Mouse (Mus musculus): ENCODE measurements at regions not wholly inside any gene's neighbourhood (a gene's known extent, or its start where the extent isn't known, plus 50 kb on each side); places are given as distances from the start of the nearest gene placed in this dataset.

DNA sequence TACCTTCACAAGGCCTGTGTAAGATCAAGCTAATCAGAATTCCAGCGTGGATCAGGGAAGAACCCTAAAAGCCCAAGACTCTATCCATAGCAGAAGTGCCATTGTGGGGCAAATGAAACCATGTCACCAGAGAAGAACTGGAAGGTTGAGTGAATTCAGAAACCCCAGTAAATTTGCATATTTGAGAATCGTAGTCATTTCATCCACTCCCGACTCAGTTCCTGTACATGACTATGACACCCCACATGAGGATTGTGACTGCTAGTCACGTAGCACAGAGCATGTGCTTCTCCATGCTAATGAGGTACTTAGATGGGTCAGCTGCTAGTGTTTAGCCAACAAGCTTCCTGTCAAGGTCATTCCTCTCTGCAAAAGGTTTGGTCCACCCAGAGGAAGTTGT is 473.2 kb downstream of the 1810013L24Rik start:
- Histone ChIP-seq H3K27ac (ENCODE audit: insufficient read depth, low read depth, low read length) (no peak overlapping the region), H3K36me3 (ENCODE audit: control insufficient read depth, insufficient read depth, low read length) (no peaks in the 10 kb centered on the region), H3K27me3 (replicated peaks; ENCODE audit: control insufficient read depth, insufficient read depth, low read length) (no peaks in the 10 kb centered on the region), H3K4me1 (ENCODE audit: control insufficient read depth, insufficient read depth, low read length) (no peaks in the 10 kb centered on the region), H3K4me3 (ENCODE audit: insufficient read depth, low read depth, low read length) (no peak overlapping the region)
- DNase-seq = no peak
- WGBS = 83% methylated on average over 4 of the region's 4 CpGs
- TF ChIP-seq POLR2A (IDR thresholded peaks at IDR 0.05; ENCODE audit: low read depth, low read length) (no peak), CTCF (conservative IDR thresholded peaks at IDR 0.05; ENCODE audit: insufficient read depth, insufficient read length, low read depth, low read length) (no peak)

- DNase-seq = no peak
- Histone ChIP-seq H3K27me3 (replicated peaks; ENCODE audit: control insufficient read depth, insufficient read depth, low read length) (no peaks in the 10 kb centered on the region), H3K4me1 (ENCODE audit: control insufficient read depth, insufficient read depth, low read length) (no peaks in the 10 kb centered on the region), H3K27ac (ENCODE audit: insufficient read depth, low read depth, low read length) (no peak overlapping the region), H3K36me3 (ENCODE audit: control insufficient read depth, insufficient read depth, low read length) (no peaks in the 10 kb centered on the region), H3K4me3 (ENCODE audit: insufficient read depth, low read depth, low read length) (no peak overlapping the region)
- no peak for TF ChIP-seq CTCF (conservative IDR thresholded peaks at IDR 0.05; ENCODE audit: insufficient read depth, insufficient read length, low read depth, low read length)
- TF ChIP-seq POLR2A (IDR thresholded peaks at IDR 0.05; ENCODE audit: low read depth, low read length) = no peak
- WGBS = 93% methylated on average over 1 of the region's 1 CpGs
These were observed 474.2 kb downstream of the 1810013L24Rik start for GRCm38 (mm10) chr16:9304079-9304478.

DNA sequence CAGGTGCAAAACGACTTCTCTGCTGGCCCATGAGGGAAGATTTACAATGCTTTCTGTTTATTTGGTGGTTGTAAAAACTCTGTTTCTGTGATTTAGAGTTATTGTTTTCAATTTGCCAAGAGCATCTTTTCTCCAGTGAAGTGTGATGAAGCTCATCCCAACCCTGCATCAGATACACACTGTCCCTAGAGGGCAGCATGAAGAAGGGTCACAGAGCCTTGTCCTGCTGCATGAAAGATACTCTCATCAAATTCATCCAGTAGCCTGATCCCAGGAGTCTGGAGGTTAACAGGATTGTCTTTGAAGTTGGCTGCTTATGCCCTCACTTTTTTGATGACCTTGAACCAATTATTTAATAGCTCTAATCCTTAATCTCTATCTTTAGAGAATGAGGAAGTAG is 480.8 kb downstream of the 1810013L24Rik start:
- Histone ChIP-seq H3K27ac (ENCODE audit: insufficient read depth, low read depth, low read length) (no peak overlapping the region), H3K4me1 (ENCODE audit: control insufficient read depth, insufficient read depth, low read length) (no peaks in the 10 kb centered on the region), H3K4me3 (ENCODE audit: insufficient read depth, low read depth, low read length) (no peak overlapping the region), H3K36me3 (ENCODE audit: control insufficient read depth, insufficient read depth, low read length) (no peaks in the 10 kb centered on the region), H3K27me3 (replicated peaks; ENCODE audit: control insufficient read depth, insufficient read depth, low read length) (no peaks in the 10 kb centered on the region)
- DNase-seq = no peak
- 0 out of 2 replicates have a peak, but pooled peaks have one; percentile 21 for TF ChIP-seq CTCF (conservative IDR thresholded peaks at IDR 0.05; ENCODE audit: insufficient read depth, insufficient read length, low read depth, low read length)
- no peak for TF ChIP-seq POLR2A (IDR thresholded peaks at IDR 0.05; ENCODE audit: low read depth, low read length)
- WGBS = 9% methylated on average over 1 of the region's 1 CpGs

DNA sequence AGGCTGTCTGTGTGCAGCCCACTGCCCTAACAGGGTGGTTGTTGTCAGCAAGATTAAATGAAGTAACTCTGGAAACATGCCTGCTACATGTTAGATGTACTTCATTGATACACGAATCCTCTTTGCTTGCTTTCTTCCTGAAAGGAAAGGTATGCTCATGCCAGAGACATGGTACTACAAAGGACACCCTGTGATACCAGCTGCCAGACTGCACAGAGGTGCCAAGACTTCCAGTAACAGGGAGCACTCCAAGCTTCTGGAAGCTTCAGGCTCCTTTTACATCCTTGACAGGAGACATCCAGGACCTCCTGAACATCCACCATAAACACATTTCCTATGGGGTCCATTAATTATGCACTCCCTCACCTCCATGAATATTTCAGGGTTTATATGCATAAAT is 505.7 kb downstream of the 1810013L24Rik start:
- Histone ChIP-seq H3K4me1 (ENCODE audit: control insufficient read depth, insufficient read depth, low read length) (no peaks in the 10 kb centered on the region), H3K36me3 (ENCODE audit: control insufficient read depth, insufficient read depth, low read length) (no peaks in the 10 kb centered on the region), H3K27ac (ENCODE audit: insufficient read depth, low read depth, low read length) (no peak overlapping the region), H3K4me3 (ENCODE audit: insufficient read depth, low read depth, low read length) (no peak overlapping the region), H3K27me3 (replicated peaks; ENCODE audit: control insufficient read depth, insufficient read depth, low read length) (no peaks in the 10 kb centered on the region)
- DNase-seq = no peak
- no peak for TF ChIP-seq POLR2A (IDR thresholded peaks at IDR 0.05; ENCODE audit: low read depth, low read length)
- no peak for TF ChIP-seq CTCF (conservative IDR thresholded peaks at IDR 0.05; ENCODE audit: insufficient read depth, insufficient read length, low read depth, low read length)
- WGBS = 86% methylated on average over 1 of the region's 1 CpGs

- Histone ChIP-seq H3K27me3 (replicated peaks; ENCODE audit: control insufficient read depth, insufficient read depth, low read length) (no peaks in the 10 kb centered on the region), H3K4me3 (ENCODE audit: insufficient read depth, low read depth, low read length) (no peak overlapping the region), H3K4me1 (ENCODE audit: control insufficient read depth, insufficient read depth, low read length) (no peaks in the 10 kb centered on the region), H3K36me3 (ENCODE audit: control insufficient read depth, insufficient read depth, low read length) (no peaks in the 10 kb centered on the region), H3K27ac (ENCODE audit: insufficient read depth, low read depth, low read length) (no peak overlapping the region)
- TF ChIP-seq POLR2A (IDR thresholded peaks at IDR 0.05; ENCODE audit: low read depth, low read length) (no peak), CTCF (conservative IDR thresholded peaks at IDR 0.05; ENCODE audit: insufficient read depth, insufficient read length, low read depth, low read length) (no peak)
- WGBS = 65% methylated on average over 6 of the region's 6 CpGs
- DNase-seq = no peak
These were observed 506.2 kb downstream of the 1810013L24Rik start for GRCm38 (mm10) chr16:9336063-9336462.

- no peak overlapping the region for H3K4me3 ChIP-seq (ENCODE audit: insufficient read depth, low read depth, low read length)
- 65% methylated on average over 3 of the region's 3 CpGs for WGBS
- H3K27ac ChIP-seq (ENCODE audit: insufficient read depth, low read depth, low read length) = no peak overlapping the region
- no peaks in the 10 kb centered on the region for H3K4me1 ChIP-seq (ENCODE audit: control insufficient read depth, insufficient read depth, low read length)
- no peaks in the 10 kb centered on the region for H3K27me3 ChIP-seq (replicated peaks; ENCODE audit: control insufficient read depth, insufficient read depth, low read length)
- DNase-seq = no peak
- H3K36me3 ChIP-seq (ENCODE audit: control insufficient read depth, insufficient read depth, low read length) = no peaks in the 10 kb centered on the region
- TF ChIP-seq POLR2A (IDR thresholded peaks at IDR 0.05; ENCODE audit: low read depth, low read length) = no peak
- TF ChIP-seq CTCF (conservative IDR thresholded peaks at IDR 0.05; ENCODE audit: insufficient read depth, insufficient read length, low read depth, low read length) = no peak
These were observed 509.6 kb downstream of the 1810013L24Rik start for GRCm38 (mm10) chr16:9339456-9339855.

DNA sequence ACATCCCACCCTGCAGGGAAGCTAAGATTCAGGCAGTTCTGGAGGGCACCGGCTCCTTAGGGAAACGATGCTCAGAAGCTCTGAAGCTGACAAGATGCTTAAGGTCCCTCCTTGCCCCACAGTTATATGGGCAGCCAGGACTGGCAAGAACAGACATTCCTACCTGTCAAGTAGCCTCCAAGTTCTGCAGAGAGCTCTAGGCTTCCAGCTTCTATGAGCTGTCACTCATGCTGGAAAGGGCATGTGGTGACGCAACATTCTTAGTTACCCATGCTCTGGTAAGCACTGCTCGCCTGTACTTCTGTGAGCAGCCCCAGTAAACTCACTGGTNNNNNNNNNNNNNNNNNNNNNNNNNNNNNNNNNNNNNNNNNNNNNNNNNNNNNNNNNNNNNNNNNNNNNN is 511.3 kb downstream of the 1810013L24Rik start:
- Histone ChIP-seq H3K27me3 (replicated peaks; ENCODE audit: control insufficient read depth, insufficient read depth, low read length) (no peaks in the 10 kb centered on the region), H3K27ac (ENCODE audit: insufficient read depth, low read depth, low read length) (no peak overlapping the region), H3K4me1 (ENCODE audit: control insufficient read depth, insufficient read depth, low read length) (no peaks in the 10 kb centered on the region), H3K4me3 (ENCODE audit: insufficient read depth, low read depth, low read length) (no peak overlapping the region), H3K36me3 (ENCODE audit: control insufficient read depth, insufficient read depth, low read length) (no peaks in the 10 kb centered on the region)
- WGBS = 76% methylated on average over 4 of the region's 4 CpGs
- no peak for DNase-seq
- TF ChIP-seq CTCF (conservative IDR thresholded peaks at IDR 0.05; ENCODE audit: insufficient read depth, insufficient read length, low read depth, low read length) = no peak

GRCm38 (mm10) chr16:9353811-9354210 is 523.9 kb downstream of the 1810013L24Rik start:
- no peaks in the 10 kb centered on the region for H3K27me3 ChIP-seq (replicated peaks; ENCODE audit: control insufficient read depth, insufficient read depth, low read length)
- H3K4me3 ChIP-seq (ENCODE audit: insufficient read depth, low read depth, low read length) = no peak overlapping the region
- no peak for DNase-seq
- no peaks in the 10 kb centered on the region for H3K4me1 ChIP-seq (ENCODE audit: control insufficient read depth, insufficient read depth, low read length)
- TF ChIP-seq POLR2A (IDR thresholded peaks at IDR 0.05; ENCODE audit: low read depth, low read length) = no peak
- no peak for TF ChIP-seq CTCF (conservative IDR thresholded peaks at IDR 0.05; ENCODE audit: insufficient read depth, insufficient read length, low read depth, low read length)
- no peak overlapping the region for H3K27ac ChIP-seq (ENCODE audit: insufficient read depth, low read depth, low read length)
- 34% methylated on average over 4 of the region's 4 CpGs for WGBS
- no peaks in the 10 kb centered on the region for H3K36me3 ChIP-seq (ENCODE audit: control insufficient read depth, insufficient read depth, low read length)

Data from kidney, adult 2 months (tissue).